Mouse (Mus musculus): Measurements from ENCODE around the gene Pigq.

Gene Pigq

GRCm38 (mm10) chr17:25957586-25958051, 12.9 kb upstream of the Pigq start:
- DNase-seq (ENCODE audit: low spot score), result no peak

GRCm38 (mm10) chr17:25956631-25957030, 11.9 kb upstream of the Pigq start:
- no peak for DNase-seq (ENCODE audit: low spot score)

GRCm38 (mm10) chr17:25956201-25956600, 11.5 kb upstream of the Pigq start:
- no peak for DNase-seq (ENCODE audit: low spot score)

GRCm38 (mm10) chr17:25955736-25956135, 11.0 kb upstream of the Pigq start:
- no peak for DNase-seq (ENCODE audit: low spot score)

GRCm38 (mm10) chr17:25954671-25955070, 9.9 kb upstream of the Pigq start:
- DNase-seq (ENCODE audit: low spot score), result no peak

GRCm38 (mm10) chr17:25953161-25953560, 8.4 kb upstream of the Pigq start:
- no peak for DNase-seq (ENCODE audit: low spot score)

GRCm38 (mm10) chr17:25951803-25952623, 7.3 kb upstream of the Pigq start, which contains the start of gene A930017K11Rik:
Gene A930017K11Rik (minus strand): TSS chr17:25952565.
- DNase-seq (ENCODE audit: low spot score), result no peak

GRCm38 (mm10) chr17:25951225-25951802, 6.6 kb upstream of the Pigq start:
- no peak for DNase-seq (ENCODE audit: low spot score)

- DNase-seq (ENCODE audit: low spot score), result no peak
Observed at GRCm38 (mm10) chr17:25950706-25951105, 6.0 kb upstream of the Pigq start.

- DNase-seq (ENCODE audit: low spot score), result no peak
Observed at GRCm38 (mm10) chr17:25949981-25950380, 5.2 kb upstream of the Pigq start.

GRCm38 (mm10) chr17:25948051-25948450, 3.3 kb upstream of the Pigq start:
- DNase-seq (ENCODE audit: low spot score), result no peak

GRCm38 (mm10) chr17:25947576-25947975, 2.8 kb upstream of the Pigq start:
- DNase-seq (ENCODE audit: low spot score), result no peak

- no peak for DNase-seq (ENCODE audit: low spot score)
Observed at GRCm38 (mm10) chr17:25946891-25947290, 2.2 kb upstream of the Pigq start.

GRCm38 (mm10) chr17:25946349-25946748, 1.6 kb upstream of the Pigq start:
- DNase-seq (ENCODE audit: low spot score), result no peak

GRCm38 (mm10) chr17:25945517-25946155, 900 bp upstream of the Pigq start:
- DNase-seq (ENCODE audit: low spot score), result no peak

- no peak for DNase-seq (ENCODE audit: low spot score)
Observed at GRCm38 (mm10) chr17:25943769-25944168, 967 bp downstream of the Pigq start.

GRCm38 (mm10) chr17:25943221-25943620, 1.5 kb downstream of the Pigq start:
- DNase-seq (ENCODE audit: low spot score), result no peak

GRCm38 (mm10) chr17:25942597-25943151, 2.1 kb downstream of the Pigq start:
- peak; percentile 91 for DNase-seq (ENCODE audit: low spot score)

GRCm38 (mm10) chr17:25941511-25942241, 3.1 kb downstream of the Pigq start:
- no peak for DNase-seq (ENCODE audit: low spot score)

- DNase-seq (ENCODE audit: low spot score), result no peak
Observed at GRCm38 (mm10) chr17:25934526-25934925, 10.2 kb downstream of the Pigq start.

GRCm38 (mm10) chr17:25925348-25925747, 19.4 kb downstream of the Pigq start:
- no peak for DNase-seq (ENCODE audit: low spot score)

GRCm38 (mm10) chr17:25922120-25922519, 22.6 kb downstream of the Pigq start:
- DNase-seq (ENCODE audit: low spot score), result no peak
